In genomic region chr4:101429073-101429472, GRCm38 (mm10) we compare ENCODE assay signal across 19 mouse cellular contexts. TPM values are rescaled to one million over a fixed set of nuclear protein-coding genes. Genes with fewer than 3 reads are reported as not detected.
DNase-seq lines count a peak whose midpoint lies in the region; ATAC-seq and TF ChIP-seq lines count a peak whose summit lies in the region.
"Had no signal": no experiment of that assay in that cellular context is flagged by ENCODE, and none has a peak within 500 bp of the region (broad histone marks: within the 10 kb centered on the region; RNA-seq: fewer than 3 reads in every experiment).

No protein-coding gene starts in this region.

- DNase-seq in layer of hippocampus, adult 2 months (ENCODE audit: low spot score in 2 of 2): no peak
- no peak for DNase-seq in layer of hippocampus, postnatal 10 days (ENCODE audit: low spot score in 2 of 2)
- peak; percentile 25 for DNase-seq in 416B (ENCODE audit: low read depth)
- DNase-seq in gastrocnemius, adult 8-10 months (ENCODE audit: low spot score in 2 of 2): no peak
- DNase-seq: adrenal gland, adult 8-10 months; adrenal gland, postnatal 36 days; B cell, adult 2 months; cerebellum, adult 8-10 months; gastrocnemius, postnatal 14 days had no signal

- TF ChIP-seq CTCF in layer of hippocampus, adult 2 months (conservative IDR thresholded peaks at IDR 0.05): no peak

- 0 out of 2 replicates have a peak, but pooled peaks have one; percentile 29 for ATAC-seq in common myeloid progenitor, adult 5-6 weeks (replicated peaks; ENCODE audit: low read depth, poor library complexity, severe bottlenecking)
- peak; percentile 68 for ATAC-seq in megakaryocyte progenitor cell, adult 5-6 weeks (replicated peaks; ENCODE audit: poor library complexity)
- ATAC-seq: CD4-positive, CD25-positive, alpha-beta regulatory T cell, adult 4 months; forebrain, embryonic 16.5 days had no signal

- peak overlapping the region; percentile 19; the same call in 1 of the 2 replicates for H3K27ac ChIP-seq in layer of hippocampus, adult 2 months
- H3K27ac ChIP-seq: embryonic facial prominence, embryonic 13.5 days; forebrain, embryonic 12.5 days; hindbrain, embryonic 10.5 days; hindbrain, embryonic 14.5 days had no signal

- H3K4me3 ChIP-seq in layer of hippocampus, adult 2 months: no peak overlapping the region
- H3K4me3 ChIP-seq: embryonic facial prominence, embryonic 13.5 days; forebrain, embryonic 12.5 days; heart, embryonic 12.5 days; hindbrain, embryonic 10.5 days had no signal

RNA-seq across cellular contexts. Expression of gene Ak4, which starts 10.0 kb away (rescaled TPM):
- 10 to 100 TPM; 63.0 to 63.2 TPM for total RNA-seq in layer of hippocampus, adult 2 months (2021)
- total RNA-seq in layer of hippocampus, postnatal 10 days (2021): 10 to 100 TPM; 41.8 to 47.5 TPM
- total RNA-seq in common myeloid progenitor, adult 5-6 weeks (2017): 6.6 and 8.9 TPM in 2 replicates
- 11.9 and 13.5 TPM in 2 replicates for total RNA-seq in megakaryocyte progenitor cell, adult 5-6 weeks (2015)
- total RNA-seq in megakaryocyte progenitor cell, adult 5-6 weeks (2017): 20.3 and 23.2 TPM in 2 replicates
- total RNA-seq in gastrocnemius, adult 8-10 months (2022): 10 to 100 TPM in 1 of 4 experiments, 1 to 10 TPM in 3; 2.4 to 10.6 (median 4.7) TPM
- total RNA-seq: G1E had no signal
